Mouse (Mus musculus): Measurements from ENCODE around the gene Stk32c. TPM values are rescaled to one million over a fixed set of nuclear protein-coding genes. Genes with fewer than 3 reads are reported as not detected.

Gene Stk32c
- polyA plus RNA-seq, 1 experiment from 2014 or later: 1.2 TPM

- peaks cover 38% of the 10 kb centered on the region for H3K4me1 ChIP-seq (replicated peaks; ENCODE audit: control insufficient read depth, insufficient read depth, low read length)
- no peaks in the 10 kb centered on the region for H3K9me3 ChIP-seq (ENCODE audit: control insufficient read depth, low read length)
- H3K27me3 ChIP-seq (ENCODE audit: control insufficient read depth, insufficient read depth, low read length): 0 out of 2 replicates have a peak, but pooled peaks cover 11% of the 10 kb centered on the region
- H3K27ac ChIP-seq: peak overlapping the region; percentile 3; the same call in 1 of the 2 replicates
- no peaks in the 10 kb centered on the region for H3K36me3 ChIP-seq (replicated peaks; ENCODE audit: control insufficient read depth, insufficient read depth)
- 2% methylated on average over 45 of the region's 45 CpGs for WGBS
- peak overlapping the region; percentile 84 for H3K9ac ChIP-seq
- H3K4me3 ChIP-seq (replicated peaks; ENCODE audit: low read length): peak overlapping the region; percentile 72
- ATAC-seq (ENCODE audit: low FRiP score) (peak; percentile 11), DNase-seq (ENCODE audit: low spot score) (no peak)
- peak overlapping the region; percentile 96 for H3K4me2 ChIP-seq (replicated peaks)
Measured at GRCm38 (mm10) chr7:139248615-139249405, 35.7 kb upstream of the Stk32c start.

GRCm38 (mm10) chr7:139247881-139248614 is 34.9 kb upstream of the Stk32c start, which contains the start of gene Pwwp2b:
Gene Pwwp2b, plus strand, starts transcription at chr7:139248482.
- WGBS: under 1% methylated on average over 72 of the region's 72 CpGs
- H3K27ac ChIP-seq: peak within 1 kb of the TSS; percentile 3; the same call in 1 of the 2 replicates

GRCm38 (mm10) chr7:139246931-139247880 is 34.1 kb upstream of the Stk32c start:
- 0 out of 2 replicates have a peak, but pooled peaks cover 11% of the 10 kb centered on the region for H3K27me3 ChIP-seq (ENCODE audit: control insufficient read depth, insufficient read depth, low read length)
- H3K4me2 ChIP-seq (replicated peaks): peak overlapping the region; percentile 96
- peak overlapping the region; percentile 84 for H3K9ac ChIP-seq
- DNase-seq (ENCODE audit: low spot score) (peak; percentile 50), ATAC-seq (ENCODE audit: low FRiP score) (0 out of 2 replicates have a peak, but pooled peaks have one; percentile 16)
- no peaks in the 10 kb centered on the region for H3K36me3 ChIP-seq (replicated peaks; ENCODE audit: control insufficient read depth, insufficient read depth)
- peaks cover 27% of the 10 kb centered on the region for H3K4me1 ChIP-seq (replicated peaks; ENCODE audit: control insufficient read depth, insufficient read depth, low read length)
- no peak overlapping the region for H3K27ac ChIP-seq
- H3K4me3 ChIP-seq (replicated peaks; ENCODE audit: low read length): peak overlapping the region; percentile 72
- 3% methylated on average over 38 of the region's 38 CpGs for WGBS
- no peaks in the 10 kb centered on the region for H3K9me3 ChIP-seq (ENCODE audit: control insufficient read depth, low read length)

More at GRCm38 (mm10) chr7:139247881-139248614, 34.9 kb upstream of the Stk32c start, which contains the start of gene Pwwp2b:
- Histone ChIP-seq H3K4me1 (replicated peaks; ENCODE audit: control insufficient read depth, insufficient read depth, low read length) (peaks cover 35% of the 10 kb centered on the region), H3K36me3 (replicated peaks; ENCODE audit: control insufficient read depth, insufficient read depth) (no peaks in the 10 kb centered on the region), H3K4me3 (replicated peaks; ENCODE audit: low read length) (peak within 1 kb of the TSS; percentile 72), H3K4me2 (replicated peaks) (peak within 1 kb of the TSS; percentile 96), H3K9ac (peak within 1 kb of the TSS; percentile 84), H3K9me3 (ENCODE audit: control insufficient read depth, low read length) (no peaks in the 10 kb centered on the region), H3K27me3 (ENCODE audit: control insufficient read depth, insufficient read depth, low read length) (0 out of 2 replicates have a peak, but pooled peaks cover 11% of the 10 kb centered on the region)
- DNase-seq (ENCODE audit: low spot score) (peak; percentile 76), ATAC-seq (ENCODE audit: low FRiP score) (peak; percentile 73)

GRCm38 (mm10) chr7:139246086-139246485 is 33.0 kb upstream of the Stk32c start:
- Histone ChIP-seq H3K4me2 (replicated peaks) (no peak overlapping the region), H3K36me3 (replicated peaks; ENCODE audit: control insufficient read depth, insufficient read depth) (no peaks in the 10 kb centered on the region), H3K4me1 (replicated peaks; ENCODE audit: control insufficient read depth, insufficient read depth, low read length) (peaks cover 19% of the 10 kb centered on the region), H3K27me3 (ENCODE audit: control insufficient read depth, insufficient read depth, low read length) (0 out of 2 replicates have a peak, but pooled peaks cover 11% of the 10 kb centered on the region), H3K27ac (no peak overlapping the region), H3K4me3 (replicated peaks; ENCODE audit: low read length) (no peak overlapping the region), H3K9ac (no peak overlapping the region), H3K9me3 (ENCODE audit: control insufficient read depth, low read length) (no peaks in the 10 kb centered on the region)
- ATAC-seq (ENCODE audit: low FRiP score): no peak
- no peak for DNase-seq (ENCODE audit: low spot score)
- WGBS: 67% methylated on average over 5 of the region's 5 CpGs

GRCm38 (mm10) chr7:139239432-139239831 is 26.3 kb upstream of the Stk32c start:
- 82% methylated on average over 3 of the region's 3 CpGs for WGBS

GRCm38 (mm10) chr7:139235651-139236358 is 22.7 kb upstream of the Stk32c start:
- ATAC-seq (ENCODE audit: low FRiP score) (no peak), DNase-seq (ENCODE audit: low spot score) (no peak)
- no peaks in the 10 kb centered on the region for H3K27me3 ChIP-seq (ENCODE audit: control insufficient read depth, insufficient read depth, low read length)
- H3K27ac ChIP-seq: no peak overlapping the region
- peaks cover 7% of the 10 kb centered on the region; the same call in 1 of the 2 replicates for H3K4me1 ChIP-seq (replicated peaks; ENCODE audit: control insufficient read depth, insufficient read depth, low read length)
- H3K4me3 ChIP-seq (replicated peaks; ENCODE audit: low read length): no peak overlapping the region
- H3K9me3 ChIP-seq (ENCODE audit: control insufficient read depth, low read length): no peaks in the 10 kb centered on the region
- H3K4me2 ChIP-seq (replicated peaks): no peak overlapping the region
- 84% methylated on average over 12 of the region's 12 CpGs for WGBS
- H3K9ac ChIP-seq: no peak overlapping the region
- no peaks in the 10 kb centered on the region for H3K36me3 ChIP-seq (replicated peaks; ENCODE audit: control insufficient read depth, insufficient read depth)

More at GRCm38 (mm10) chr7:139239432-139239831, 26.3 kb upstream of the Stk32c start:
- Histone ChIP-seq H3K9ac (no peak overlapping the region), H3K4me3 (replicated peaks; ENCODE audit: low read length) (no peak overlapping the region), H3K36me3 (replicated peaks; ENCODE audit: control insufficient read depth, insufficient read depth) (no peaks in the 10 kb centered on the region), H3K4me2 (replicated peaks) (no peak overlapping the region), H3K27ac (no peak overlapping the region), H3K9me3 (ENCODE audit: control insufficient read depth, low read length) (no peaks in the 10 kb centered on the region), H3K4me1 (replicated peaks; ENCODE audit: control insufficient read depth, insufficient read depth, low read length) (peaks cover 4% of the 10 kb centered on the region; the same call in 1 of the 2 replicates), H3K27me3 (ENCODE audit: control insufficient read depth, insufficient read depth, low read length) (no peaks in the 10 kb centered on the region)
- no peak for ATAC-seq (ENCODE audit: low FRiP score)
- no peak for DNase-seq (ENCODE audit: low spot score)

- Histone ChIP-seq H3K4me2 (replicated peaks) (peak overlapping the region; percentile 36), H3K4me3 (replicated peaks; ENCODE audit: low read length) (no peak overlapping the region), H3K4me1 (replicated peaks; ENCODE audit: control insufficient read depth, insufficient read depth, low read length) (peaks cover 7% of the 10 kb centered on the region; the same call in 1 of the 2 replicates), H3K36me3 (replicated peaks; ENCODE audit: control insufficient read depth, insufficient read depth) (no peaks in the 10 kb centered on the region), H3K27ac (no peak overlapping the region), H3K27me3 (ENCODE audit: control insufficient read depth, insufficient read depth, low read length) (no peaks in the 10 kb centered on the region), H3K9me3 (ENCODE audit: control insufficient read depth, low read length) (no peaks in the 10 kb centered on the region), H3K9ac (peak overlapping the region; percentile 24; the same call in 1 of the 2 replicates)
- 12% methylated on average over 18 of the region's 18 CpGs for WGBS
- no peak for ATAC-seq (ENCODE audit: low FRiP score)
- no peak for DNase-seq (ENCODE audit: low spot score)
Measured at GRCm38 (mm10) chr7:139234426-139235188, 21.5 kb upstream of the Stk32c start.

All from hindbrain, embryonic 14.5 days (tissue).